Mouse (Mus musculus): ENCODE measurements at regions not wholly inside any gene's neighbourhood (a gene's known extent, or its start where the extent isn't known, plus 50 kb on each side); places are given as distances from the start of the nearest gene placed in this dataset.

GRCm38 (mm10) chr2:124718985-124719384 is 348.9 kb upstream of the Slc24a5 start:
- no peak for DNase-seq (ENCODE audit: low spot score in 2 of 2)

DNA sequence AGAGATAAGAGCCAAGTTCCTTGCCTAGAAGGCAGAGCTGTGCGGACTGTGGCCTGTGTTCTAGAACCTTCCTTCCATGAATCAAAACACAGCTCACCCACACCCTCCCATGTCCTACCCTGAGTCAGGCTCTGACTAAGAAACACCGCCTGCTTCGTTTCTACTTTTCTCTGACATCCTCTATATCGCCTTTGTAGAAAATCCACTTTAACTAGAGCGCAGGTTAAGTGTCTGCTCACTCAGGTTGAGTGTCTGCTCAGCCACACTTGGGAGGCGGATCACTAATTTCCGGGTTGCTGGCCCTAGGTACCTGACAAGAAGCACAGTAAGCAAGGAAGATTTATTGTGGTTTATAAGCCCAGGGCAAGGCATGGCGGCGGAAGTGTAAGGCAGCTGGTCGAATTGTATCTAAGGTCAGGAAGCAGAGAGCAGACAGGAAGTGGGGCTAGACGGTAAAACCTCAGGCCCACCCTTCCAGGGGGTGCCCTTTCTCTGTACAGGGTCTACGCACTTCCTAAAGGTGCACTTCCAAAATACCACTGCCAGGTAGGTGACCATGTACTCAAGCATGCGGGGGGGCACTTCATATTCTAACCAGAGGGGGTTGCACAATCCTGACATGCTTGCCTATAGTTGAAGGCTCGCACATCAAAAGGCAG is 348.0 kb upstream of the Slc24a5 start:
- peak in 1 of 2 experiments; percentile 4 for DNase-seq (ENCODE audit: low spot score in 2 of 2)

DNA sequence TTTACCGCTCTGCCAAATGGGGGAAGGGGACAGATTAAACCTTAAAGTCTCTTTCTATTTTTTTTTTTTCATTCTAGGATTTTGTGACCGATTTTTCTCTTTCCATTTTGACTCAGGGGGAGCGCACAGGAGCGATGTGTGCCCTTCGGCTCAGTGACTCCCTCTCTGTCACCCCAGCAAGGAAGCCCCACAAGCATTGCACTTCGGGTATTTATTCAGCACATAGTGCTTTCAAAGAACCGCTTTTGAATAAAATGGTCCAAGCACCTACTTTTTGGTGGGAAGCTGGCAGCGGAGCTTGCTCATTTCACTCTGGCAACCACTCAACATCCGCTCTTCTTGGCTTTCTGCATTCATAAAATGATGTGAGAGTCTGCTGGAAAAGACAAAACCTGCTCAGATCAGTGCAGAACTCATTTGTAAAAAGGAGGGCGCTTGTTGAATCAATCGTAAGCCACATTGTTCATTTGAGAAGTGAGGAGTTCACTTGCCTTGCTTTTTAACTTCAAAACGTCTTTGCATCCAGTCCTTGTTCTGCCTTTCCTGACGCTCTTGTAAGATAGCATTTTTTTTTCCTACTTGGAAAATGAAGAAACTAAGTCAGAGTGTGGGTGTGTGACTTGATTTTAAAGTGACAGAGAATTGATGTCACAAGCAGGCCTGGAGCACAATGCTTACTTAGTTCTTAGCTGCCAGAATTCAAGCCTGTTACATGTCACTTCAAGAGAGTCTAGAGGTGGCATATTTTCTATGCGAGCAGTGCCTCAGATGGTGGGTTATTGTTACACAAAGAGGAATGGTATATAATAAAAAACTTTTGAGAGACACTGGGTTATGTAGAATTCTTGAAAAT is 347.1 kb upstream of the Slc24a5 start:
- no peak for DNase-seq (ENCODE audit: low spot score in 2 of 2)

GRCm38 (mm10) chr2:124724171-124724570 is 343.8 kb upstream of the Slc24a5 start:
- no peak for DNase-seq (ENCODE audit: low spot score in 2 of 2)

DNA sequence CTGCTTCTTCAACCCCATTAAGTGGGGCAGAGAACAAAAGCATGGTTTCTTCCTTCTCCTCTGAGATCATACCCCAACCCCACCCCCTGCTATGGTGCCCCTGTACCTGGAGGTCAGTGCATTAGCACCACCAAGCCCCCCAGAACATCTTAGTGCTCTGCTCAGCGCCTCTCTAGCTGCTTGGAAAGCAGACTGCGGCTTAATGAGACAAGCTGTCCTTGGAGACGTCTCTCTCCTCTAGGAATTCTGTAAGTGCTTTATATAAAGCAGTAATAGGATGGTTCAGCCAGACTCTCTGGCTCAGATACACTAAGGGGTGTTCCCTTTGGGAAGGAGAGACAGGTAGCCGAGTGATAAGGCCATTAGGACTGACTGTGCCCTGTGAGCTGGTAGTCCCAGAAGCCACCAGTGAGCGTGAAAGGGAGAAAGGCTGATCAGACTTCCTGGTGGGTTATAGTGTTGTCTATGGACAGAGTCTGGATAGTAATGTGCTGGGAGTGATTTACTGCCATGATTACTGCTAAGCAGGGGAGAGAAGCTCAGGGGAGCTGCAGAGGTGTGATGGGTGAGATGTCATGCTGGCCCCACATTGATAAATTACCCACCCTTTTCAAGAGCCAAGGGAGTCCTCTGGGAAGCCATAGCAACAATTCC is 343.0 kb upstream of the Slc24a5 start:
- no peak for DNase-seq (ENCODE audit: low spot score in 2 of 2)

- no peak for DNase-seq (ENCODE audit: low spot score in 2 of 2)
These were observed 339.9 kb upstream of the Slc24a5 start for GRCm38 (mm10) chr2:124727979-124728378.

GRCm38 (mm10) chr2:124732593-124732992 is 335.3 kb upstream of the Slc24a5 start:
- no peak for DNase-seq (ENCODE audit: low spot score in 2 of 2)

- no peak for DNase-seq (ENCODE audit: low spot score in 2 of 2)
These were observed 327.1 kb upstream of the Slc24a5 start for GRCm38 (mm10) chr2:124740848-124741247.

- DNase-seq (ENCODE audit: low spot score in 2 of 2) = no peak
These were observed 325.0 kb upstream of the Slc24a5 start for GRCm38 (mm10) chr2:124742964-124743363.

DNA sequence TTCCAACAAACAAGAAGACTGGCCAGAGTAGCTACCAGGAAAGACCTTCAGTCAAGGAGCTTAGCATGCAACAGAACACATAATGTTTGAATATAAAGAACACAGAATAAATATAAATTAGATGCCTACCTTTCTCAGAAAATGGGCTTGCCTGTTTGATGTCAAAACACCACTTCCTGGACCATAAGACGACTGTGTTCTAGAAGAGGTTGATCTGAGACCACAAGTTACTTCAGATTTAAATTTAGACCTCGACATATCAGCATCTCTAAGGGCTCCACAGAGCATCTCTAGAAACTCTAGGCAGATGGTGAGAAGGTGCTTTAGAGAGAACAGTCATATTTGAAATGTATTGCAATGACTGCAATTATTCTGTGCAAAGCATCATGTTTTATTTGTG is 322.9 kb upstream of the Slc24a5 start:
- no peak for DNase-seq (ENCODE audit: low spot score in 2 of 2)

DNA sequence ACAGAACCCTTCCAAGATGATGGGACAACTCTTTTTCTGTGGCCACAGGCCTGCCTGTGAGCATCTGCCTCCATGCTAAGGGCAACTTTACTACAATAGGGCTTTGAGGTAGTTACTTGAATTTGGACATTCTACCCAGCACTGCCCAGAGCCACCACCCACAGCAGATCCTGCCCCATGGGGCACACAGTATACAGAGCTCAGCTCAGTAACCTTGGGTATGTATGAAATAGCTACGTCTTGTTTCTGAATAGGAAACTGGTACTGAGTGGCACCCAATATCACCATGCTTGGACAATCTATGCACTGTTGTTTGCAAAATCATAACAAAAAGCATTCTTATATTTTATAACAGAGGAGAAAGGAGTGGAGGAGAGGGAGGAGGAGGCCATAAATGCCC is 320.8 kb upstream of the Slc24a5 start:
- DNase-seq (ENCODE audit: low spot score in 2 of 2) = no peak

- DNase-seq (ENCODE audit: low spot score in 2 of 2) = no peak
These were observed 320.3 kb upstream of the Slc24a5 start for GRCm38 (mm10) chr2:124747627-124748026.

DNA sequence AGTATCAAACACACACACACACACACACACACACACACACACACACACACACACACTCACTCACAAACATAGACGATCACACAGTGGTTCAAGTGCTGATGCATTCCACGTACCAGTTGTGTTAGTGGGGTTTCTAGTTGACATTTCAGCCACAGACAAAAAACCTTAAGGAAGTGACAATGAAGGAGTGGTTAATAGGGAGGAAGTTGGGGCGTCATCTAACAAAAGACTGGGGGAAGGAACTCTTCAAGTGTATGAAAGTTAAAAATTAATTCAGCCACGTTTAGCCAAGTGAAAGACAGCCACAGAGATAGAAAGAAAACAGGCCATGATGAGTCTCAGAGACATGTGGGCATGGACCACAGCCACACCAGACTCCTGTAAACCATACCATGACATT is 316.1 kb upstream of the Slc24a5 start:
- no peak for DNase-seq (ENCODE audit: low spot score in 2 of 2)

DNA sequence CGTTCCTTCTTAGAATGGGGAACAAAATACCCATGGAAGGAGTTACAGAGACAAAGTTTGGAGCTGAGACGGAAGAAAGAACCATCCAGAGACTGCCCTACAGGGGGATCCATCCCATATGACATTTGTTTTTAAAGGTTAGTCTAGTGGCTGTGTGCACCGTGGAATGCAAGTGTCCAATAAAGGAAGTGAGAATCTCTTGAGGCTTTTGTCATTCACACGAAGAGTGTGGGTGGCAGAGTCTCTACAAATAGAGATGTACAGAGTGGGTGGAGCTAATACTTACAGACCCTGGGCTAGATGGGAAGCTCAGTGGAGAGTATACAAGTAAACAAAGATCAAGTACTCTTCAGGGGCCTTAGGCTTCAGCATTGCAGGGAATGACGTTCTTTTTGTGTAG is 314.2 kb upstream of the Slc24a5 start:
- DNase-seq (ENCODE audit: low spot score in 2 of 2) = no peak

DNA sequence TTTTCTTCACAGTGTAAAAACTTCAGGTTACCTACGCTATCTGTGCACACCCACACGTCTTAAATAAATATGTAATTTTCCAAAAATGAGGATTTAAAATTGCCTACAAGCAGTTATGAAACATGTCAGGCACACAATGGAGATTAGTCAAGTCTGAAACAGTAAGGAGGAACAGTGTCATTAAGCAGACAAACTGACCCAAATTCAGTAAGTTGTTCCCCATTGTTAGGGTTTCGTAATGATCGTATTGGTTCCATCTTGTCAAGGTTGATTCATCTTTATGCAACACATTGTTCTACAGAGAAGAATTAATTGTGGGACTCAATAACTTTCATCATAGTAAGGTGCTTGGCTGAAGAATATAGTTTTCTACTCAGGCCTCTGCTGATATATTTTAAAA is 312.7 kb upstream of the Slc24a5 start:
- no peak for DNase-seq (ENCODE audit: low spot score in 2 of 2)

GRCm38 (mm10) chr2:124758992-124759391 is 308.9 kb upstream of the Slc24a5 start:
- no peak for DNase-seq (ENCODE audit: low spot score in 2 of 2)

DNA sequence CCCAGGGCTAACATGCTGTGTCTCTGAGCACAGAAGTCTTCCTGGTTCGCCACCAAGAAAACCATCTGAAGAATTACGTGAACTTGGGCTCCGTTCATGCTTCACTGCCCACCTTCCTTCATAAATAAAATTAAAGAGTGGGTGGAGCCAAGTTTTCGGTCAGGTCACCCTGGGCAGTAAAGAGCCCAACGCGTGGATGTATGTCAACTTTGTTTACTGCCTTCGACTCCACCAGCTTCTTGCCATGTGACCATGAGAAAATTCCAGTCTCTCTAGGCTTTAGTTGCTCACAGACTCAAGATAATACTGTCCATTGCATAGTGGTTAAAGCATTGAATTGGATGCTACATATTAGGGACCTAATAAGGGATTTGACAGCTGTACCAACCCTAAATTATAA is 304.3 kb upstream of the Slc24a5 start:
- DNase-seq (ENCODE audit: low spot score in 2 of 2) = no peak

DNA sequence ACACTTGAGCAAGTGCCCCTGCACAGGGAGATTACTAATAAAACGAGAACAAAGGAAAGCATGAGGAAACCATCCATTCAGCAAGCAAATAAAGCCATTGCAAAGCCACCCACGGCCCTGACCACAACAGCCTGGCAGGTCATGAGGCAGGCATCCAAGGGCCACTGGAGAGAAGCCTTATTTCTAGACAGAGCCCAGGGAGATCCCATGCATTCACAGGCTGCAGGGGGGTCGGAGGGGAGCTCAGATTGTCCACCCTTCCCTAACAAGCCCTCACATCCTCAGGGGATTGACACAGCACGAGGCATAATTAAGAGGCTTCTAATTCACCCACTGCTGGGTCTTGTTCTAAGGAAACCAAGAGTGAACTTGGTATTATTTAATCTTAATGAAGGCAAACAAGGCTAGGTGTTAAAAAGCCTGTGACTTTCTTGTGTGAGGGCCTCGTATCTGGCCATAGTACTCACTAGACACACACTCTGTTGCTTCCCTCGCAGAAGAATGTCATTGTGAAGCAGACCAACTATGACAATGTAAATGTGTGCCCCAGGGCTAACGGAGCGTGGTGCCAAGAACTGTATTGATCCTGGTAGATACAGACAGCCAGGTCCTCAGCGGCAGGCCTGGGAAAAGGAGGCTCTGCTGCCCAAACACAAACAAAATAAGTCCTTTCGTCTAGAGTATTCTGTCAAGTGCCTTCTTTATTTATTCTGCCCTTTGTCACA is 303.6 kb upstream of the Slc24a5 start:
- DNase-seq (ENCODE audit: low spot score in 2 of 2) = no peak

GRCm38 (mm10) chr2:124769267-124769967 is 298.5 kb upstream of the Slc24a5 start:
- DNase-seq (ENCODE audit: low spot score in 2 of 2) = no peak

DNA sequence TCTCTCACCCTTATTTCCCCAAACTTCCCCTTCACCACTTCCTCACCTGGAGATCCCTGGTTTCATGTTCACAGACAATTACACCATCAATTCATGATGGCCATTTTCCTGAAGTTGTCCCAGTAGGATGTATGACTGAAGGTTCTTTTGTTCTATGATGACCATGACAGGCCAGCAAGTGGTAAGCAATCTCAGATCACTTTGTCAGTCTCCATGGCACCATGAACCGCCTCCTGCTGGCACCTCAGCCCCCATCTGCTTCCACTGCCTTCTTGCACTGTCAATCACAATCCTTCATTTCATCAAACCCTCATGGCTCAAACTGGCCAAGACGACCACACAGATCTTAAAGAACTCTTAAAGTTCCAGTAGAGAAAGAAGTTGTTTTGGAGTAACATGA is 297.9 kb upstream of the Slc24a5 start:
- no peak for DNase-seq (ENCODE audit: low spot score in 2 of 2)

- DNase-seq (ENCODE audit: low spot score in 2 of 2) = no peak
These were observed 295.7 kb upstream of the Slc24a5 start for GRCm38 (mm10) chr2:124772055-124772708.
